Mouse (Mus musculus): ENCODE measurements around the gene Aox2. TPM values are rescaled to one million over a fixed set of nuclear protein-coding genes. Genes with fewer than 3 reads are reported as not detected.

The Aox2 gene
- polyA plus RNA-seq, 1 experiment from 2014 or later, result 2.9 TPM

- H3K27me3 ChIP-seq, result no peaks in the 10 kb centered on the region
- no peak overlapping the region for H3K27ac ChIP-seq (replicated peaks)
- H3K4me3 ChIP-seq (replicated peaks), result no peak overlapping the region
- H3K4me1 ChIP-seq, result no peaks in the 10 kb centered on the region; the same call in 1 of the 2 replicates
- H3K4me2 ChIP-seq (replicated peaks), result no peak overlapping the region
- 65% methylated on average over 10 of the region's 10 CpGs for WGBS
- no peaks in the 10 kb centered on the region for H3K36me3 ChIP-seq
- H3K9me3 ChIP-seq (replicated peaks), result no peaks in the 10 kb centered on the region
- H3K9ac ChIP-seq, result no peak overlapping the region
- ATAC-seq (ENCODE audit: insufficient number of reproducible peaks, low FRiP score, low TSS enrichment, low read depth), result no peak
Measured at GRCm38 (mm10) chr1:58257195-58257991, 20.7 kb upstream of the Aox2 start.

GRCm38 (mm10) chr1:58260311-58260710, 17.8 kb upstream of the Aox2 start:
- Histone ChIP-seq H3K36me3 (no peaks in the 10 kb centered on the region), H3K9me3 (replicated peaks) (no peaks in the 10 kb centered on the region), H3K4me2 (replicated peaks) (no peak overlapping the region), H3K27ac (replicated peaks) (no peak overlapping the region), H3K9ac (no peak overlapping the region), H3K27me3 (no peaks in the 10 kb centered on the region), H3K4me3 (replicated peaks) (no peak overlapping the region), H3K4me1 (no peaks in the 10 kb centered on the region; the same call in 1 of the 2 replicates)
- no peak for ATAC-seq (ENCODE audit: insufficient number of reproducible peaks, low FRiP score, low TSS enrichment, low read depth)
- WGBS, result 69% methylated on average over 3 of the region's 3 CpGs

GRCm38 (mm10) chr1:58268231-58268630, 9.9 kb upstream of the Aox2 start:
- Histone ChIP-seq H3K4me1 (no peaks in the 10 kb centered on the region), H3K4me2 (replicated peaks) (no peak overlapping the region), H3K9ac (no peak overlapping the region), H3K9me3 (replicated peaks) (no peaks in the 10 kb centered on the region), H3K27me3 (no peaks in the 10 kb centered on the region), H3K36me3 (no peaks in the 10 kb centered on the region), H3K4me3 (replicated peaks) (no peak overlapping the region), H3K27ac (replicated peaks) (no peak overlapping the region)
- 81% methylated on average over 2 of the region's 2 CpGs for WGBS
- ATAC-seq (ENCODE audit: insufficient number of reproducible peaks, low FRiP score, low TSS enrichment, low read depth), result no peak

- Histone ChIP-seq H3K4me3 (replicated peaks) (no peak overlapping the region), H3K27ac (replicated peaks) (no peak overlapping the region), H3K36me3 (no peaks in the 10 kb centered on the region), H3K4me1 (no peaks in the 10 kb centered on the region), H3K27me3 (no peaks in the 10 kb centered on the region), H3K9ac (no peak overlapping the region), H3K4me2 (replicated peaks) (no peak overlapping the region), H3K9me3 (replicated peaks) (no peaks in the 10 kb centered on the region)
- 62% methylated on average over 6 of the region's 6 CpGs for WGBS
- ATAC-seq (ENCODE audit: insufficient number of reproducible peaks, low FRiP score, low TSS enrichment, low read depth), result no peak
Measured at GRCm38 (mm10) chr1:58270807-58271569, 7.1 kb upstream of the Aox2 start.

GRCm38 (mm10) chr1:58275879-58276278, 2.2 kb upstream of the Aox2 start:
- peaks cover 11% of the 10 kb centered on the region for H3K4me1 ChIP-seq
- no peak overlapping the region for H3K4me3 ChIP-seq (replicated peaks)
- H3K27me3 ChIP-seq, result no peaks in the 10 kb centered on the region
- no peaks in the 10 kb centered on the region for H3K36me3 ChIP-seq
- WGBS, result 25% methylated on average over 9 of the region's 9 CpGs
- H3K9ac ChIP-seq, result no peak overlapping the region
- H3K27ac ChIP-seq (replicated peaks), result no peak overlapping the region
- 0 out of 2 replicates have a peak, but pooled peaks have one; percentile 15 for ATAC-seq (ENCODE audit: insufficient number of reproducible peaks, low FRiP score, low TSS enrichment, low read depth)
- H3K4me2 ChIP-seq (replicated peaks), result no peak overlapping the region
- H3K9me3 ChIP-seq (replicated peaks), result no peaks in the 10 kb centered on the region

GRCm38 (mm10) chr1:58278513-58278912, 387 bp downstream of the Aox2 start:
- Histone ChIP-seq H3K9ac (no peak overlapping the region), H3K4me2 (replicated peaks) (no peak overlapping the region), H3K27ac (replicated peaks) (no peak overlapping the region), H3K36me3 (no peaks in the 10 kb centered on the region), H3K9me3 (replicated peaks) (no peaks in the 10 kb centered on the region), H3K4me1 (peaks cover 14% of the 10 kb centered on the region), H3K4me3 (replicated peaks) (no peak overlapping the region), H3K27me3 (no peaks in the 10 kb centered on the region)
- ATAC-seq (ENCODE audit: insufficient number of reproducible peaks, low FRiP score, low TSS enrichment, low read depth), result no peak
- WGBS, result 40% methylated on average over 7 of the region's 7 CpGs

GRCm38 (mm10) chr1:58280381-58280780, 2.3 kb downstream of the Aox2 start:
- Histone ChIP-seq H3K27me3 (no peaks in the 10 kb centered on the region), H3K9ac (no peak overlapping the region), H3K4me2 (replicated peaks) (no peak overlapping the region), H3K36me3 (no peaks in the 10 kb centered on the region), H3K9me3 (replicated peaks) (no peaks in the 10 kb centered on the region), H3K4me1 (peaks cover 14% of the 10 kb centered on the region), H3K27ac (replicated peaks) (no peak overlapping the region), H3K4me3 (replicated peaks) (no peak overlapping the region)
- 87% methylated on average over 4 of the region's 4 CpGs for WGBS
- no peak for ATAC-seq (ENCODE audit: insufficient number of reproducible peaks, low FRiP score, low TSS enrichment, low read depth)

- ATAC-seq (ENCODE audit: insufficient number of reproducible peaks, low FRiP score, low TSS enrichment, low read depth), result 0 out of 2 replicates have a peak, but pooled peaks have one; percentile 32
- no peak overlapping the region for H3K9ac ChIP-seq
- no peak overlapping the region for H3K27ac ChIP-seq (replicated peaks)
- H3K4me3 ChIP-seq (replicated peaks), result no peak overlapping the region
- H3K36me3 ChIP-seq, result no peaks in the 10 kb centered on the region
- WGBS, result 65% methylated on average over 13 of the region's 13 CpGs
- H3K27me3 ChIP-seq, result no peaks in the 10 kb centered on the region
- no peak overlapping the region for H3K4me2 ChIP-seq (replicated peaks)
- peaks cover 14% of the 10 kb centered on the region for H3K4me1 ChIP-seq
- H3K9me3 ChIP-seq (replicated peaks), result no peaks in the 10 kb centered on the region
Measured at GRCm38 (mm10) chr1:58280939-58281624, 3.0 kb downstream of the Aox2 start.

- Histone ChIP-seq H3K4me2 (replicated peaks) (no peak overlapping the region), H3K9ac (no peak overlapping the region), H3K4me1 (peaks cover 14% of the 10 kb centered on the region), H3K27ac (replicated peaks) (no peak overlapping the region), H3K9me3 (replicated peaks) (no peaks in the 10 kb centered on the region), H3K4me3 (replicated peaks) (no peak overlapping the region), H3K27me3 (no peaks in the 10 kb centered on the region), H3K36me3 (no peaks in the 10 kb centered on the region)
- 47% methylated on average over 4 of the region's 4 CpGs for WGBS
- ATAC-seq (ENCODE audit: insufficient number of reproducible peaks, low FRiP score, low TSS enrichment, low read depth), result no peak
Measured at GRCm38 (mm10) chr1:58281625-58281988, 3.5 kb downstream of the Aox2 start.

GRCm38 (mm10) chr1:58284505-58284904, 6.4 kb downstream of the Aox2 start:
- Histone ChIP-seq H3K27me3 (no peaks in the 10 kb centered on the region), H3K4me3 (replicated peaks) (no peak overlapping the region)
- WGBS, result 42% methylated on average over 7 of the region's 7 CpGs

GRCm38 (mm10) chr1:58288091-58288490, 10.0 kb downstream of the Aox2 start:
- H3K4me1 ChIP-seq, result peaks cover 19% of the 10 kb centered on the region
- no peak for ATAC-seq (ENCODE audit: insufficient number of reproducible peaks, low FRiP score, low TSS enrichment, low read depth)
- no peaks in the 10 kb centered on the region for H3K36me3 ChIP-seq
- H3K4me2 ChIP-seq (replicated peaks), result no peak overlapping the region
- no peaks in the 10 kb centered on the region for H3K9me3 ChIP-seq (replicated peaks)
- no peak overlapping the region for H3K4me3 ChIP-seq (replicated peaks)
- H3K27me3 ChIP-seq, result no peaks in the 10 kb centered on the region
- WGBS, result 72% methylated on average over 3 of the region's 3 CpGs
- H3K9ac ChIP-seq, result no peak overlapping the region
- no peak overlapping the region for H3K27ac ChIP-seq (replicated peaks)

More at GRCm38 (mm10) chr1:58284505-58284904, 6.4 kb downstream of the Aox2 start:
- no peak overlapping the region for H3K27ac ChIP-seq (replicated peaks)
- H3K9me3 ChIP-seq (replicated peaks), result no peaks in the 10 kb centered on the region
- ATAC-seq (ENCODE audit: insufficient number of reproducible peaks, low FRiP score, low TSS enrichment, low read depth), result no peak
- no peak overlapping the region for H3K4me2 ChIP-seq (replicated peaks)
- H3K4me1 ChIP-seq, result peaks cover 6% of the 10 kb centered on the region; the same call in 1 of the 2 replicates
- no peak overlapping the region for H3K9ac ChIP-seq
- no peaks in the 10 kb centered on the region for H3K36me3 ChIP-seq
